Mouse (Mus musculus): Measurements from ENCODE around the gene Olfr1034. TPM values are rescaled to one million over a fixed set of nuclear protein-coding genes. Genes with fewer than 3 reads are reported as not detected.
A peak's percentile ranks its signal among the peaks of the same experiment; 100 is the strongest.
"Not testable (repeated sequence)": the region's sequence is repeated elsewhere in the genome, so short reads cannot be mapped to it uniquely, and the experiment has no call there.

Gene Olfr1034
- polyA plus RNA-seq (2015; fragmentation: Nextera tagmentation; extraction: Ambion mirVana): 0.05 and 0.06 TPM in 2 replicates

- Histone ChIP-seq H3K4me3 (ENCODE audit: low read depth, low read length) (no peak within 1 kb of the TSS), H3K27ac (ENCODE audit: low read length) (no peak within 1 kb of the TSS), H3K36me3 (ENCODE audit: control insufficient read depth, insufficient read depth) (no peaks in the 10 kb centered on the region), H3K9me3 (replicated peaks; ENCODE audit: control insufficient read depth, low read length) (no peaks in the 10 kb centered on the region), H3K4me1 (ENCODE audit: control insufficient read depth, low read depth, low read length) (no peaks in the 10 kb centered on the region), H3K4me2 (ENCODE audit: low read depth, low read length) (no peak within 1 kb of the TSS), H3K27me3 (ENCODE audit: control insufficient read depth, insufficient read depth, low read depth, low read length) (no peaks in the 10 kb centered on the region), H3K9ac (ENCODE audit: low read depth, low read length) (no peak within 1 kb of the TSS)
- ATAC-seq (ENCODE audit: low read depth): no peak
Observed at GRCm38 (mm10) chr2:86045561-86045960, at the start of gene Olfr1034. TSS of gene Olfr1034 (plus strand) at chr2:86045861.

GRCm38 (mm10) chr2:86005240-86005639 lies 40.4 kb upstream of the Olfr1034 start, which contains the start of gene Olfr1032:
TSS of gene Olfr1032 (plus strand) at chr2:86005540.
- H3K4me3 ChIP-seq (ENCODE audit: low read depth, low read length): no peak within 1 kb of the TSS
- no peak within 1 kb of the TSS for H3K9ac ChIP-seq (ENCODE audit: low read depth, low read length)
- no peaks in the 10 kb centered on the region for H3K36me3 ChIP-seq (ENCODE audit: control insufficient read depth, insufficient read depth)
- H3K4me1 ChIP-seq (ENCODE audit: control insufficient read depth, low read depth, low read length): no peaks in the 10 kb centered on the region
- 68% methylated on average over 7 of the region's 7 CpGs for whole genome bisulfite sequencing (ENCODE audit: insufficient replicate concordance)
- ATAC-seq (ENCODE audit: low read depth): no peak
- no peak within 1 kb of the TSS for H3K4me2 ChIP-seq (ENCODE audit: low read depth, low read length)
- H3K27me3 ChIP-seq (ENCODE audit: control insufficient read depth, insufficient read depth, low read depth, low read length): no peaks in the 10 kb centered on the region
- no peaks in the 10 kb centered on the region for H3K9me3 ChIP-seq (replicated peaks; ENCODE audit: control insufficient read depth, low read length)
- H3K27ac ChIP-seq (ENCODE audit: low read length): no peak within 1 kb of the TSS

- 1% methylated on average over 10 of the region's 11 CpGs for WGBS (ENCODE audit: insufficient replicate concordance)
- not testable (repeated sequence) for H3K9ac ChIP-seq (ENCODE audit: low read depth, low read length)
- H3K27ac ChIP-seq (ENCODE audit: low read length): peak within 1 kb of the TSS; percentile 14; the same call in 1 of the 2 replicates
Observed at GRCm38 (mm10) chr2:86020406-86020805, 25.3 kb upstream of the Olfr1034 start, which contains the start of gene Olfr1033. TSS of gene Olfr1033 (plus strand) at chr2:86020633.

GRCm38 (mm10) chr2:86021518-86021917 lies 24.1 kb upstream of the Olfr1034 start:
- not testable (repeated sequence) for H3K9ac ChIP-seq (ENCODE audit: low read depth, low read length); H3K4me3 ChIP-seq (ENCODE audit: low read depth, low read length); H3K36me3 ChIP-seq (ENCODE audit: control insufficient read depth, insufficient read depth); H3K27me3 ChIP-seq (ENCODE audit: control insufficient read depth, insufficient read depth, low read depth, low read length); ATAC-seq (ENCODE audit: low read depth); H3K4me2 ChIP-seq (ENCODE audit: low read depth, low read length); H3K4me1 ChIP-seq (ENCODE audit: control insufficient read depth, low read depth, low read length); H3K27ac ChIP-seq (ENCODE audit: low read length); H3K9me3 ChIP-seq (replicated peaks; ENCODE audit: control insufficient read depth, low read length)
- 43% methylated on average over 3 of the region's 9 CpGs for WGBS (ENCODE audit: insufficient replicate concordance)

More at GRCm38 (mm10) chr2:86020406-86020805, 25.3 kb upstream of the Olfr1034 start, which contains the start of gene Olfr1033:
- ATAC-seq (ENCODE audit: low read depth); H3K9me3 ChIP-seq (replicated peaks; ENCODE audit: control insufficient read depth, low read length); H3K36me3 ChIP-seq (ENCODE audit: control insufficient read depth, insufficient read depth); H3K4me1 ChIP-seq (ENCODE audit: control insufficient read depth, low read depth, low read length); H3K27me3 ChIP-seq (ENCODE audit: control insufficient read depth, insufficient read depth, low read depth, low read length): not testable (repeated sequence)
- Histone ChIP-seq H3K4me2 (ENCODE audit: low read depth, low read length) (peak within 1 kb of the TSS; percentile 27; the same call in 1 of the 2 replicates), H3K4me3 (ENCODE audit: low read depth, low read length) (peak within 1 kb of the TSS; percentile 41)

- H3K4me2 ChIP-seq (ENCODE audit: low read depth, low read length); H3K27ac ChIP-seq (ENCODE audit: low read length); H3K9ac ChIP-seq (ENCODE audit: low read depth, low read length); H3K4me3 ChIP-seq (ENCODE audit: low read depth, low read length); H3K27me3 ChIP-seq (ENCODE audit: control insufficient read depth, insufficient read depth, low read depth, low read length); ATAC-seq (ENCODE audit: low read depth); H3K4me1 ChIP-seq (ENCODE audit: control insufficient read depth, low read depth, low read length); H3K9me3 ChIP-seq (replicated peaks; ENCODE audit: control insufficient read depth, low read length); H3K36me3 ChIP-seq (ENCODE audit: control insufficient read depth, insufficient read depth): not testable (repeated sequence)
Observed at GRCm38 (mm10) chr2:86050777-86051176, 5.1 kb downstream of the Olfr1034 start.

- H3K9ac ChIP-seq (ENCODE audit: low read depth, low read length); H3K9me3 ChIP-seq (replicated peaks; ENCODE audit: control insufficient read depth, low read length); H3K27ac ChIP-seq (ENCODE audit: low read length); H3K27me3 ChIP-seq (ENCODE audit: control insufficient read depth, insufficient read depth, low read depth, low read length); H3K4me1 ChIP-seq (ENCODE audit: control insufficient read depth, low read depth, low read length); H3K4me3 ChIP-seq (ENCODE audit: low read depth, low read length); H3K4me2 ChIP-seq (ENCODE audit: low read depth, low read length); H3K36me3 ChIP-seq (ENCODE audit: control insufficient read depth, insufficient read depth); ATAC-seq (ENCODE audit: low read depth): not testable (repeated sequence)
- 62% methylated on average over 2 of the region's 2 CpGs for WGBS (ENCODE audit: insufficient replicate concordance)
Observed at GRCm38 (mm10) chr2:86063766-86064165, 18.1 kb downstream of the Olfr1034 start.

- Histone ChIP-seq H3K27ac (ENCODE audit: low read length) (no peak overlapping the region), H3K9ac (ENCODE audit: low read depth, low read length) (no peak overlapping the region), H3K4me2 (ENCODE audit: low read depth, low read length) (no peak overlapping the region), H3K36me3 (ENCODE audit: control insufficient read depth, insufficient read depth) (no peaks in the 10 kb centered on the region), H3K27me3 (ENCODE audit: control insufficient read depth, insufficient read depth, low read depth, low read length) (no peaks in the 10 kb centered on the region), H3K4me3 (ENCODE audit: low read depth, low read length) (no peak overlapping the region), H3K4me1 (ENCODE audit: control insufficient read depth, low read depth, low read length) (no peaks in the 10 kb centered on the region), H3K9me3 (replicated peaks; ENCODE audit: control insufficient read depth, low read length) (no peaks in the 10 kb centered on the region)
- 72% methylated on average over 8 of the region's 8 CpGs for WGBS (ENCODE audit: insufficient replicate concordance)
- ATAC-seq (ENCODE audit: low read depth): peak; percentile 70; the same call in 1 of the 2 replicates
Observed at GRCm38 (mm10) chr2:86070189-86070588, 24.5 kb downstream of the Olfr1034 start.

- not testable (repeated sequence) for H3K4me3 ChIP-seq (ENCODE audit: low read depth, low read length); ATAC-seq (ENCODE audit: low read depth); H3K9ac ChIP-seq (ENCODE audit: low read depth, low read length); H3K9me3 ChIP-seq (replicated peaks; ENCODE audit: control insufficient read depth, low read length); H3K4me2 ChIP-seq (ENCODE audit: low read depth, low read length); H3K4me1 ChIP-seq (ENCODE audit: control insufficient read depth, low read depth, low read length); H3K27me3 ChIP-seq (ENCODE audit: control insufficient read depth, insufficient read depth, low read depth, low read length); H3K36me3 ChIP-seq (ENCODE audit: control insufficient read depth, insufficient read depth); H3K27ac ChIP-seq (ENCODE audit: low read length)
Observed at GRCm38 (mm10) chr2:86073692-86074091, 28.0 kb downstream of the Olfr1034 start, which contains the start of gene Olfr1036. TSS of gene Olfr1036 (plus strand) at chr2:86073992.

- not testable (repeated sequence) for H3K27ac ChIP-seq (ENCODE audit: low read length); H3K36me3 ChIP-seq (ENCODE audit: control insufficient read depth, insufficient read depth); H3K4me2 ChIP-seq (ENCODE audit: low read depth, low read length); ATAC-seq (ENCODE audit: low read depth); H3K9me3 ChIP-seq (replicated peaks; ENCODE audit: control insufficient read depth, low read length); H3K4me1 ChIP-seq (ENCODE audit: control insufficient read depth, low read depth, low read length); H3K27me3 ChIP-seq (ENCODE audit: control insufficient read depth, insufficient read depth, low read depth, low read length); H3K4me3 ChIP-seq (ENCODE audit: low read depth, low read length); H3K9ac ChIP-seq (ENCODE audit: low read depth, low read length)
- 76% methylated on average over 1 of the region's 1 CpGs for WGBS (ENCODE audit: insufficient replicate concordance)
Observed at GRCm38 (mm10) chr2:86080478-86080877, 34.8 kb downstream of the Olfr1034 start.
